Mouse (Mus musculus) mesoderm, embryonic 11.5 days (tissue): ENCODE measurements around the gene Ifi27l2a.

Experiments used
- DNase-seq: peaks from one replicate; pipeline ENCODE4 v3.0.0-alpha.2; 2012; ENCODE audit warnings: low read depth, low spot score

Ifi27l2a gene

DNA sequence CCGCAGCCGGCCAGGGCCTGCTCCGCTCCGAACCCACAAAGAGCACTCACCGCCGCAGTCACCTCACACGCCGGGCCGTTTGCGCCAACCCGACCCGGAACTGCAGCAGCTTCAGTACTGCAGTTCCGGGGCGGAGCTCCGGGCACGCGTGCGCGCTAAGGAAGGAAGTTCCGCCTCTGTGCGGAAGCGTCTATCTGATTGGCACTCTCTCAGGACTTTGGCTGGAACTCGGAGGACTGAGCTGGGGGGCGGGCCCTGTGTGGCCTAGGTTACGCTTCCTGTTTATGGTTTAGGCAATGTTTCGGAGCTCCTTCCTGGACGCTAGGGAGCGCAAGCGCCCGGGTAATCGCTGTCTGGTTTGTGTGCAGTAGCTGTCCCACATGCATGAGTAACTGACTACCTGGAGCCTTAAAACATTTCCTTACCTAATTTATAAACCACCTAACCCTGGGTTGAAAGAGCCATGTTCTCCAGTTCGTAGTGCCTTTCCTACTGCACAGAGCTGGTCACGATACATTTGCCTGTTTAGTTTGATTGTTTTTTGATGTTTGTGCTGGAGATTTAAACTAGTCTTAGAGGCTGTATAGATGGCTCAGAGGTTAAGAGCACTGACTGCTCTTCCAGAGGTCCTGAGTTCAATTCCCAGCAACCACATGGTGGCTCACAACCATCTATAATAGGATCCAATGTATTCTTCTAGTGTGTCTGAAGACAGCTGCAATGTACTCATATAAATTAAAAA is 17.6 kb downstream of the Ifi27l2a start, which contains the start of gene Ddx24:
Gene Ddx24, minus strand, starts transcription at position 102 of the 742 bp plus-strand sequence.
- DNase-seq = peak; percentile 97

DNA sequence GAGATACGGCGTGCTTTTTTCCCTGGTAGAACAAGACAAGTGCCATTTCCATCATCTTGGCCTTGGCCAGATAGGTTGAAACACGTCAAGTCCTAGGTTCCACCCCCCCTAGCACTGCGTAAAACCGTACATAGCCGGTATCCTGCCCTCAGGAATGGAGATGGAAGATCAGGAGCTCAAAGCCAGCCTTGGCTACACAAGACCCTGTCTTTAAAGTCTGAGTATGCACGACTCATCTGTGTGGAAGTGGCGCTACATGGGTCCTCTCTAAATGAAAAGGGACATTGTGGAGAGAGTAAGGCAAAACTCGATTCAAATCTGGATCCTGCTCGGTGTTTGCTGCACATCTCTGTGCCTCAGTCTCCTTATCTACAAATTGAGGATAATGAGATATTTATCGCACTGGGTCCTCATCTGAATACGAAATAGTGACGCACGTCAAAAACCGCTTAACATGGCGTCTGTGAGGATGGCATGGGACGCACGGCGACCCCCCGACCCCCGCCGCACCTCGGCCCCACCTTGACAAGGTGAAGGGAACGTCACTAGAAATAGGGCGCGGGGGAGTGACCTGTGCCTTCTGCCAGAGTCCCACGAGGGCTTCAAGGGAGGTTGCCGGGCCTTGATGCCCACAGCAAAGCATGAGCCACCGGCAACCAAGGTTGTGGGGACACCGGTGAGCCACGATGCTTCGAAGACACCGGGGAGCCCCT is 18.3 kb downstream of the Ifi27l2a start:
- no peak for DNase-seq

DNA sequence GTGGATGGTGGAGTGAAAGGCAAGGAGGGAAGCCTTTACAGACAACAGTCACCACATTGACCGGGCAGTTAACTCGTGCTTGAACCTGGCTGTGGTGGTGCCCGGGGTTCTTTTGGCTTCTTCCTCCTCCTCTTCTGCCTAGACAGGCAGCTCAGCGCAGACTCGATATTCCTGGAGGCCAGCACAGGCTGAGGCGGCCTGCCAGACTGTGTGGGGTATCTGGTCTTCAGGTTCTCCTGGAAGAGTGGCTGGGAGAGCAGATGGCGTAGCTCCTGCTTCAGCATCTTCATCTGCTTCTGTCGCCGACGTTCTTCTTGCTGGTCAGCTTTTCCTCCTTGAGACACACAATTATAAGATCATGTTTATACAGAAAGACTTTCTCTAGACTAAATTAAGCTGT is 35.3 kb downstream of the Ifi27l2a start:
- no peak for DNase-seq

DNA sequence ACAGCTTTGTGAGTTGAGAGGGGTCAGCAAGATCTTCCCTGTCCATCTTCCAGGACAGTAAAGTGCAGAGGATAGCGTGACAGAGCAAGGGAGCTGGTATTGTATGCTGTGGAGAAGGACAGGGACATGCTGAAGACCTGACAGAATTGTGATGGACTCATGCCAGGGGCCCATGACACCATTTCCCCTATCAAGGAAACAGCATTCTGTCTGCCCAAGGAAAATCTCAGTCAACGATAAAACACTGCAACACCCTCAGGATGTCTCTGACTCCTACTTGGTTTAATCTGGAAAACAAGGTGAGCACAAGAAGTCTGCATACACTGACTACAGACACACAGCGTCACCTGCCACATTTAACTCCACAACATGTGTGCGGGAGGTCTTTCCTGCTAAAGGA is 35.8 kb downstream of the Ifi27l2a start, which contains the start of gene 9330161L09Rik:
Gene 9330161L09Rik, minus strand, starts transcription at position 101 of the 400 bp plus-strand sequence.
- no peak for DNase-seq

DNA sequence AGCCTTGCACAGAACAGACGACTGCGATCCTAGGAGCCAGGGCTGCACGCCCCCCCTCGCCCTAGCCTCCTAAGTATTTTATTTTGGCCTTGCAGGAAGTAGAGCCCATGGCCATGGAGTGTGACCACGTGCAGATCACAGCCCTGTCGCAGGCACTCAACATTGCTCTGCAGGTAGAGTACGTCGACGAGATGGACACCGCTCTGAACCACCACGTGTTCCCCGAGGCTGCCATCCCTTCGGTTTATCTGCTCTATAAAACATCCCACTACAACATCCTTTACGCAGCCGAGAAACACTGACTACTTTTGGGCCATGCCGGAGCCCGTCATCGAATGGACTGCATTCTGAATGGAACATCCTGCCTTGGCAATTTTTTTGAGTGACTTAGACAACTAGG is 39.3 kb downstream of the Ifi27l2a start:
- DNase-seq = no peak

DNA sequence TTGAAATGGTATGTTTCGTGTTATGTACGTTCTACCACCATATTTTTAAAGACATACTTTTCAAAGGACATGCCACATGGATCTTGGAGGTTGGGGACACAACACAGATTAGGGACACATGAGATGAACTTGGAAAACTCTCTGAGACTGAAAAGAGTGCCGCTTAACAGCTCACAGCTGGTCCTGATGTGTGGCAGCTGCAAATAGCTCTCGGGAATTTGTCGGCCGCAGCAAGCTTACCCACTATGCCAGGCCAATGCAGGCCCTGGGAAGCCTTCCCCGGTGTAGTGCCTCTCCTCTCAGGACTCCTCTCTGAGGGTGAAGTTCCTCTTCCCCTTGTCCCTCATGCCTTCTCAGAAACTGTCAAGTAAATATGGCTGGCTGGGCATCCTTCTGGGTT is 46.7 kb downstream of the Ifi27l2a start:
- DNase-seq = no peak

DNA sequence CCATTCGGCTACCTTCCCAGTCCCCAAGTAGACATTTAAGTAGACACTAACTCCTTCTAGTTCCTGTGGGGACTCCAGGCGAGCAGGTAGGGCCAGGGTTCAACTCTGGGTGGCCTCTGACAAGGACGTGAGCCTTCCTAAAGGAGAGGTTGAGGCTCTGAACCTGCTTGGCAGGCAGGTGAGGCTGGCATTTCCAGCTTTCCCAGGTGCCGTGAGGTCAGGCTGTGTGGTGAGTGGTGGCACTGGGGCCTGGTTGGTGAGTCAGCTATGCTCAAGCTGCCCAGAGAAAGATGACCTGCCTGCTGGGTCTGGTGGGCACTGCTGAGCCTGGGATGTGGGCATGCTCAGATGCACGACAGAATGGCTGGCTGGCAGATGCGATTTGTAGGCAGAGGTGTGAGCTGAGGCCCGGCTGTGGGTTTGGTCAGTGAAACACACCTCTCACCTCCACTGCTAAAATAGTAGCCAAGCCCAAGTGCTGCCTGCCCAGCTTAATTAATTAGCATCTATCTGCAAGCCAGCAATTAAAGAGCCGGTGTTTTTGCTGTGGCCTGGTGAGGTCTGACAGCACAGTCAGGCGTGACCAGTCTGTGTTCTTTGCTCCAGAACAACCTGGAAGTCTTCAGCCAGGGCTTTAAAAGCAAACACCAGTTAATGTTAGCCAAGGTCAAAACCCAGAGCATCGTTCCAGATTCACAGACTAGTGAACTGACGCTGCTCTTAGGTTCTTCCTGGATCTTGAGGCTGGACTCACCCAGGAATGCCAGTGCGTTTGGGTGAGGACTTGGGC is 47.8 kb downstream of the Ifi27l2a start:
- no peak for DNase-seq

DNA sequence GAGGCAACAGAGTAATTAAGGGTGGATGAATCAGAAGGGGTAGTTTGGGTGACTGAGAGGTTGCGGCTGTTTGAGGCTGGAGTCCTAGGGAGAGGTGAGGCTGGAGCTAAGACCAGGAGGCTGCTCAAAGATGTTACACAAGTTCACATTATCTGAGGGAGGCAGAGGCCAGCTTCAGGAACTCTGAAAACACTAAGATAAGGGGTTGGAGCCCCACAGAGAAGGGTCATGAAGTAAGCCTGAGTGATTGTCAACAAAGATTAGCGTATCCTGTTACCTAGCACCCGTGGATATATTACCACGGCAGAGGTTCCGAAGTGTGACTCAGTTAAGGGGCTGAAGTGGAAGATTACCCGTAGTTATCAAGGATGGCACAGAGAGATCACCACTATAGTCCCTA is 50.0 kb downstream of the Ifi27l2a start:
- no peak for DNase-seq
